Mouse (Mus musculus): ENCODE data around the gene Ppm1g.
A peak's percentile ranks its signal among the peaks of the same experiment; 100 is the strongest.

Ppm1g gene

DNA sequence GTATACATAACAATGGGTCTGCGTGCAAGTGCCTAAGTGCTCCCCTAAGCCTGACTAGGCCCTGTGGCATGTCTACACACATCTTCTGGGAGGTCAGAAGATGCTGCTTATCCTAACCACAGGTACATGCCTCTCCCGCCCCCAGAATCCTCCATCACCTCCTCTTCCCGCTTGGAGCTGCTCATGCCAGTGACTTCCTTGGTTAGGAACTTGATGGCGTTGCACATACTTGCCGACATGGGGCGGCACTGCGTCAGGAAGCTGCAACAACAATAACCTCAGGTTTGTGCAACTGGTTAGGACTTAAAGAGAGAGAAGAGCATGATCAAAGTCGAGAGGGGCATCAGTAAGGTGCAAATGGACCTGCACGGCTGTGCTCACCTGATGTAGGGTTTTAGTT, 30.3 kb downstream of the Ppm1g start:
- DNase-seq, result no peak

DNA sequence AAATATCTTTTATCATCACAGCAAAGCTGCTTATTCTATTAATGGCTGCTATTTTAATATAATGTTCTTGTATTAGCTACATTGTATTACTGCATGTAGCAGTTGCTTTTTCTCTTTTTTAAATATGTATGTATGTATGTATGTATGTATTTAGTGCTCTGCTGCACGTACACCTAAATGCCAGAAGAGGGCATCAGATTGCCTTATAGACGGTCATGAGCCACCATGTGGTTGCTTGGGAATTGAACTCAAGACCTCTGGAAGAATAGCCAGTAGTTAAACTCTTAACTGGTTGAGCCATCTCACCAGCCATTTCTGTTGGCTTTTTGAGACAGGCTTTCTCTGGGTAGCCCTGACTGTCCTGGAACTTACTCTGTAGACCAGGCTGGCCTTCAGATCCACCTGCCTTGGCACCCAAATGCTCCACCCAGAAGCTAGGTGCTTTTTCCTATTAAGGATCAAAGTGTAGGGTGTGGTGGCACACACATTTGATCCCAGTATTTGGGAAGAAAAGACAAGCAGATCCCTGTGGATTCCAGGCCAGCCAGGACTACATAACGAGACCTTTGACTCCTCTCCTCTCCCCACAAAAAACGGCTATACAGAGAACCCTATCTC, 32.2 kb downstream of the Ppm1g start:
- DNase-seq, result no peak

DNA sequence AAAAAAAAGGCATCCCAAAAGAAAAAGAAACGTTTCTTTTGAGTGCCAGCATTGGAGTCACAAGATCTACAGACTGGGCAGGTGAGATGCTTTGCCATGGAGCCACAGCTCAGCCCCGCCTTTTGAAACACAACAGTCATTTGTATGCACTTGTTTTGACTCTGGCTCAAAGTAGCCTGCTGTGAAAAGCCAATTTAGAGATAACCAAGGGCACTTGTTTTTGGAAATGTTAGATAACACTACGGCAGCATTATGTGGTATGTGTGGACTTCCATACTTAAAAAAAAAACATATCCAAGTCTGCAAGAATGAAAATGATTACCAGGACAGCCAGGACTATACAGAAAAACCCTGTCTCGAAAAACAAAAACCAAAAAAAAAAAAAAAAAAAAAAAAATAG, 36.8 kb downstream of the Ppm1g start:
- no peak for DNase-seq

DNA sequence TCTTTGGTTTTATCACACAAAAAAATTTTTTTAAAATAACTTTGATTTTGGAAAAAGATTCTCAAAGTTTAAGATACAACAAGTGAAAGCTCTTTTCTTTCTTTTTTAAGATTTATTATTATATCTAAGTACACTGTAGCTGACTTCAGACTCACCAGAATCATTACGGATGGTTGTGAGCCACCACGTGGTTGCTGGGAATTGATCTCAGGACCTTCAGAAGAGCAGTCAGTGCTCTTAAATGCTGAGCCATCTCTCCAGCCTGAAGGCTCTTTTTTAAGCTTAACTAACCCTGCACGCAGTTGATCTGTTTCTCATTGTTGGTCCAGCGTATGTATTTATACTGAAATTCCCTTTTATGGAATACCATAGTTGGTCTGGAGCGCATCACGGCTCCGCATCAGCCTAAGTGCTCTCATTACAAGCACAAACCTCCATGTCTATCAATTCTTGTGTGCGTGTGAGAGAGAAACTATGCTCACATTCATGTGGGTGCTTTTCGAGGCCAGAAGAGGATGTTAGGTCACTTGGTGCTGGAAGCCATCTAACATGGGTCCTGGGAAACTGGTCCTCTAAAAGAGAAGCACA, 39.2 kb downstream of the Ppm1g start:
- DNase-seq, result no peak

DNA sequence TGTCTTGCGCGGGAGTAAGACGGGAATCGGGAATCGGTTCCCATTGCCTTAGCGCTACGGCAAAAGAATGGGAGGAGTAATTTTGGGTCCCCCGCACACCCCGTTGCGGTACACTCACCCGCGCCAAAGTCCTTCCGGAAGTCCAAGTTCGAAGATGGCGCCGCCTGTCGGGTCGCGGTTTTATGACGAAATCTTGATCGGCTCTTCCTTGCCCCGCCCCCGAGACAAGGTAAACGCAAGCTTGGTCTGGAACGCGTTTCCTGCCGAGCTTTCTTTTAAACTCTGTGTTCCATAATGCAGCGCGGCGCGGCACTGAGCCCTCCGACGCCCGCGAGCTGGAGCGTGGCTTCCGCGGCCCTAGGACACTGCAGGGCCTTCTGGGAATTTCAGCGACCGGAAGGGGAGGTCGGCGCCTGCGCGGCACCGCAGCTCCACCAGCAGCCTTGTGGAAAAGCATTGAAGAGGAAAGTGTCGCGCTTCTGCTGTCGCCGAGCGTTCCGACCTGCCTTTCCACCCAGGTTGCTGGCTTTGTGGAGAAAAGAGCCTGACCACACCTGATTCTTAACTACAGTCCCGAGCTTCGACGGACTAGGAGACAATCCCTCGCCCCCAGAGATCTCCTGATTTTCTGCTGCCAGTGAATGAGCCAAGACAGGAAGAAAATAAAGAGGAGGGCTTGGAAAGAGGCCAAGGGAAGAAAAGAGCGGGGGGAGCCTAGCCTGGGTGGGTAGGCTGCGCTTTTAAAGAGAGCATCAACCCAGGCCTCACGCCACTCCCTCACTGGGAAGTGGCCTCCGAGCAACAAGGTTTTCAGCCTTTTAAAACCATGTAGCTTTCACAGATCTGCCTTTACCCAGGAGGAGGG, 40.5 kb downstream of the Ppm1g start, which contains the start of the genes Gm29609 and Gtf3c2:
Gene Gm29609 (minus strand): TSS at position 146 of the 865 bp plus-strand sequence.
Gene Gtf3c2 (minus strand): TSS at position 379 of the 865 bp plus-strand sequence.
- DNase-seq, result peak; percentile 96

DNA sequence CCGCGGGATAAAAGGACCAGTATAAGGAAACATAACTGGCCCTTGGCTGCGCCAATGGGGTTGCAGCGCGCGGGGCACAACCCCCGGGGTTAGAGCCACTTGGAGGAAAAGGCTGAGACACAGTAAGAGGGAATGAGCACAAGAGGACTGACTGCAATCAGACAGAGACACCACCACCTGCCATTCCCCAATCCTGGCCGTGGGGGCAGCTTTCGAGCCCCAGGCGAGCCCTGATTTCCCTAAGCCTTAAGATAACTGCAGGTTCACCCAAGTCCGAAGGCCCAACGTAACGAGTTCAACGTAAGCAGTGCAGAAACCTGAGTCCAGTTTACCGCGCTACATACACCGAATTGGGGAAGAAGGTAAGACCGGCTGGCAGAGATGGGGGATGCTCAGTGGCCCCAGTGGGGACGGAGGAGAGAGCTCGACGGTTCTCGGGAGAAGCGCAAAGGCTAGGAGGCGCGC, 41.2 kb downstream of the Ppm1g start:
- DNase-seq, result peak; percentile 48

DNA sequence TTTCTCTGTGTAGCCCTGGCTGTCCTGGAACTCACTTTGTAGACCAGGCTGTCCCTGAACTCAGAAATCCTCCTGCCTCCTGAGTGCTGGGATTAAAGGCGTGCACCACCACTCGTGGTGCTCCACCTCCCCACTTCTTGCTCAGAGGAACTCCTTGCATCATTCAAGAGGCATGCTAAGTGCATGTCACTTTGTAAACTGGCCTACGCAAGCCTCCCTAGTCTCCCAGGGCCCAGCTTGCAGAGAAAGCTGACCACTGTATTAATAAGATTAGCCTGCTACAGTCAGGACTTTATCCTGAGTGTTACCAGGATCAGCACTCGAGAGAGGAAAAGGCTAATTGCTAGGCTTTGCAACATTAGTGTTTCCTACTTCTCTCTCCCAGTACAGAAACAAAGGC, 51.9 kb downstream of the Ppm1g start:
- DNase-seq, result no peak

DNA sequence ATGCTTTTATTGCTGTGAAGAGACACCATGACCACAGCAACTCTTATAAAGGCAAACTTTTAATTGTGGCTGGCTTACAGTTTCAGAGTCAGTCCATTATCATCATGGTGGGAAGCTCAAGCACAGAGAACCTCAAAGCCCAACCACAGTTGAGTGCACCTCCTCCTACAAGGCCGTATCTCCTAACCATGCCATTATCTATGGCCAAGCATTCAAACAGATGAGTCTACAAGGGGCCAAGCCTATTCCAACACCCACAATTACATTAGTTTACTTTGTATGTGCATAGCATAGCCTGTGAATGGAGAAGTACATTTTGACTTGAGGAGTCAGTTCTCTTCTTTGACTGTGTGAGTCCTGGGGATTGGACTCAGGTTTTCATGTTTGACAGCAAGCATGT, 55.6 kb downstream of the Ppm1g start:
- no peak for DNase-seq

DNA sequence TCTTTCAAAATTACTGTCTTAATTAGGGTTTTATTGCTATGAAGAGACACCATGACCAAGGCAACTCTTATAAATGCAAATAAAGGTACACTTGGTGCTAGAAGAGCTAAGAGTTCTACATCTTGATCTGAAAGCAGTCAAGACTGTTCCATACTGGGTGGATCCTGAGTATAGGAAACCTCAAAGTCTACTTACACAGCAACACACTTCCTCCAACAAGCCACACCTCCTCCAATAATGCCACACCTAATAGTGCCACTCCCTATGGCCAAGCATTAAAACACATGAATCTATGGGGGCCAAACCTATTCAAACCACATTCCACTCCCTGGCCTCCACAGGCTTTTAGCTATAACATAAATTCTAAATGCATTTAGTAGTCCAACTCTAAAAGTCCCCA, 58.0 kb downstream of the Ppm1g start:
- no peak for DNase-seq

DNA sequence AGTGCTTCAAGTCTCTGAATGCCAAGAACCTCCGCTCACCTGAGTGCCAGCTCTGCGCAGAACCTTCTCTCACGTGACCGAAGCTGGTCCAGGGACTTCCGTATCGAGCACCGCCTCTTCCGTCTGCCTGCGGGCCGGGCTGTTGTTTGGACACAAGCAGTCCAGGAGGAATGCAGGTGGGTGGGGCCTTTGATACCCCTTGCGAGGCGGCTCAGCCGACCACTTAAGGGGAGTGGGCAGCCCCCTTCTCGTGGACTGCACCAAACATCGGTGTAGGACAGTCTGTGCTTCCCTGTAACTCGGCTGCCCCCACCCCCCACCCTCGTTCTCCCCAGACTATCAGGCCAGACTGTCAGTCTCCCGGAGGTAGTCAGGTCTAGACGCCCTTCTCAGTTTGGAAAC, 66.3 kb downstream of the Ppm1g start, which contains the start of gene Mpv17:
Gene Mpv17 (minus strand): TSS at position 100 of the 402 bp plus-strand sequence.
- peak; percentile 93 for DNase-seq

DNA sequence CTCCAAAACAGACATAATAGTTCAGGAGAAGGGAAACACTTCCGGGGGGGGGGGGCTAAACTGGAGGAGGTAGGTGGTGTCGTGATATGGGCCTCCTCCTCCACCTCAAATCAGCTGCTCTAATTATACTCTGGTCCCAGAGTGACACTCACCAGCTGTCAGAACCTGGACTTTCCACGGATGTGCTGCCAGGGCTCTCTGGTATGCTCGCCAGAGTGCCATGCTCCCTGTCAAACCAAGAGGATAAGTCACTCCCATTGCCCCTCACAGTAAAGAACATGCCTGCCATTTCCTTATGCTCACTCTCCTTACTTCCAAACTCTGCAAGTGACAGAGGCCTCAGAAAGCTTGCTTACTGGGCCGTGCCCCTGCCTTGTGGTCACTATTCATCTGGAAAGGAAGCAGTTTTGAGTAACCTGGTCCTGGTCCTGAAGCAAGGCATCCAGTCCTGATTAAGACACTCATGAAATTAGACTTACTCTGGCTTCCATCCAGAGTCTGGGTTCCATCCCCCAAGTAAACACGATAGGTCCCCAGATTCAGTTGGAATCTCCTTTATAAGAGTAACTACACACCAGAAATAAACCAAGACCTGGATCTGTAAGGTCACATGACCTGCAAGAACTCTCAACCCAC, 66.9 kb downstream of the Ppm1g start:
- no peak for DNase-seq

All from kidney, adult 11 months (tissue).